Mouse (Mus musculus) heart, adult 2 months (tissue): ENCODE data around the gene Ebna1bp2. TPM values are rescaled to one million over a fixed set of nuclear protein-coding genes. Genes with fewer than 3 reads are reported as not detected.
A peak's percentile ranks its signal among the peaks of the same experiment; 100 is the strongest.

Experiments used
- DNase-seq, 2 experiments: peaks; one replicate each; pipeline ENCODE4 v3.0.0; 2021
- H3K27ac ChIP-seq: fragments of 200-600 bp; 2 replicates; pipeline ENCODE4 v1.8.1; 2022
- H3K27me3 ChIP-seq: fragments of 200-500 bp; 2 replicates; pipeline ENCODE4 v1.6.1; 2012; ENCODE audit warnings: mild to moderate bottlenecking, low read length, inconsistent platforms, mixed read lengths; ENCODE audit not compliant: control insufficient read depth, insufficient read depth
- H3K36me3 ChIP-seq: fragments of 200-500 bp; 2 replicates; pipeline ENCODE4 v1.6.1; 2012; ENCODE audit warnings: low read length, inconsistent platforms; ENCODE audit not compliant: control insufficient read depth, insufficient read depth
- H3K4me1 ChIP-seq: fragments of 200-500 bp; 2 replicates; pipeline ENCODE4 v1.6.1; 2011; ENCODE audit warnings: low read length; ENCODE audit not compliant: control insufficient read depth, insufficient read depth
- H3K4me3 ChIP-seq: fragments of 200-600 bp; 2 replicates; pipeline ENCODE4 v1.8.1; 2022
- H3K79me2 ChIP-seq: fragments of 200-500 bp; replicated peaks from 2 replicates; pipeline ENCODE4 v1.6.1; 2012; ENCODE audit warnings: mild to moderate bottlenecking, inconsistent platforms, low read length, moderate library complexity, mixed read lengths; ENCODE audit not compliant: control insufficient read depth, insufficient read depth
- H3K9ac ChIP-seq: fragments of 200-500 bp; 2 replicates; pipeline ENCODE4 v1.6.1; 2012; ENCODE audit warnings: low read depth, mild to moderate bottlenecking, control low read depth, inconsistent platforms, low read length, mixed read lengths
- CTCF ChIP-seq: fragments of 200-600 bp; IDR thresholded peaks from 2 replicates; pipeline ENCODE4 v1.8.1; 2022; ENCODE audit warnings: antibody characterized with exemption, mild to moderate bottlenecking, moderate library complexity
- EP300 ChIP-seq: fragments of 200-500 bp; IDR thresholded peaks from 2 replicates; pipeline ENCODE4 v1.6.1; 2011; ENCODE audit warnings: low read depth, low read length, control low read depth; ENCODE audit not compliant: insufficient read depth
- POLR2A ChIP-seq: fragments of 200-500 bp; IDR thresholded peaks from 2 replicates; pipeline ENCODE4 v1.6.1; 2011; ENCODE audit warnings: mild to moderate bottlenecking, low read depth, low read length, control low read depth; ENCODE audit not compliant: insufficient read depth
- WGBS: fragments of 180-500 bp; shearing (Covaris S2); methylation state at CpG from one replicate; pipeline ENCODE4 v1.1.7; 2018; 5-methylcytosine and 5-hydroxymethylcytosine counted together
- intact Hi-C: fragments of 180-260 bp; cut with DNase I; formaldehyde crosslinking; loops from one replicate; pipeline ENCODE4 v1.15.1; 2025
- polyA plus RNA-seq: library from polyadenylated mRNA; depleted of rRNA; stranded (reverse); fragments of >200 nt; gene quantifications from 2 replicates; pipeline ENCODE4 v1.2.3, GENCODE M21; 2012; rRNA removed
- total RNA-seq, 2 experiments: library from RNA; stranded (reverse); gene quantifications; 2 replicates each; pipeline ENCODE4 v1.2.3; 2021

The Ebna1bp2 gene
- total and polyA plus RNA-seq, 3 experiments, result 20.0 to 38.1 (median 34.1) TPM

- DNase-seq, result no peak
- no peaks in the 10 kb centered on the region for H3K79me2 ChIP-seq
- H3K9ac ChIP-seq, result peak overlapping the region; percentile 51
- intact Hi-C loops, result loop anchor here (10.0 kb wide), 1 partner anchor 554 kb away; the partner anchor contains the start of gene Zfp691
- WGBS, result under 1% methylated on average over 23 of the region's 23 CpGs
- H3K4me1 ChIP-seq, result no peaks in the 10 kb centered on the region; the same call in 1 of the 2 replicates
- peak overlapping the region; percentile 52 for H3K27ac ChIP-seq
- H3K4me3 ChIP-seq, result peak overlapping the region; percentile 77
- H3K27me3 ChIP-seq, result no peaks in the 10 kb centered on the region
- no peaks in the 10 kb centered on the region for H3K36me3 ChIP-seq
- TF ChIP-seq EP300 (no peak), POLR2A (no peak), CTCF (no peak)
Observed at GRCm38 (mm10) chr4:118620967-118621320, 345 bp downstream of the Ebna1bp2 start.

GRCm38 (mm10) chr4:118621781-118622180, 1.2 kb downstream of the Ebna1bp2 start:
- H3K4me3 ChIP-seq, result no peak overlapping the region
- 83% methylated on average over 9 of the region's 9 CpGs for WGBS
- TF ChIP-seq POLR2A (no peak), EP300 (no peak), CTCF (no peak)

GRCm38 (mm10) chr4:118630261-118630660, 9.7 kb downstream of the Ebna1bp2 start:
- TF ChIP-seq CTCF, result no peak
- no peak for TF ChIP-seq EP300
- no peak for TF ChIP-seq POLR2A
- 89% methylated on average over 5 of the region's 5 CpGs for WGBS
- intact Hi-C loops, result no loop called here
- no peak for DNase-seq
- Histone ChIP-seq H3K4me3 (no peak overlapping the region), H3K4me1 (no peaks in the 10 kb centered on the region), H3K79me2 (no peaks in the 10 kb centered on the region), H3K36me3 (no peaks in the 10 kb centered on the region), H3K27ac (no peak overlapping the region), H3K27me3 (no peaks in the 10 kb centered on the region), H3K9ac (no peak overlapping the region)

More at GRCm38 (mm10) chr4:118621781-118622180, 1.2 kb downstream of the Ebna1bp2 start:
- Histone ChIP-seq H3K9ac (no peak overlapping the region), H3K27ac (no peak overlapping the region), H3K79me2 (no peaks in the 10 kb centered on the region), H3K27me3 (no peaks in the 10 kb centered on the region), H3K36me3 (no peaks in the 10 kb centered on the region), H3K4me1 (no peaks in the 10 kb centered on the region; the same call in 1 of the 2 replicates)
- no peak for DNase-seq
- intact Hi-C loops, result loop anchor here (10.0 kb wide), 1 partner anchor 553 kb away; the partner anchor contains the start of gene Zfp691

GRCm38 (mm10) chr4:118642346-118643190, 22.0 kb downstream of the Ebna1bp2 start:
- intact Hi-C loops, result no loop called here
- H3K79me2 ChIP-seq, result no peaks in the 10 kb centered on the region
- DNase-seq, result peak in 1 of 2 experiments; percentile 9
- WGBS, result 20% methylated on average over 20 of the region's 20 CpGs
- no peak overlapping the region for H3K9ac ChIP-seq
- TF ChIP-seq EP300, result no peak
- no peak for TF ChIP-seq CTCF
- TF ChIP-seq POLR2A, result no peak
- no peak overlapping the region for H3K4me3 ChIP-seq
- no peak overlapping the region for H3K27ac ChIP-seq
- peaks cover 1% of the 10 kb centered on the region; the same call in 1 of the 2 replicates for H3K4me1 ChIP-seq
- no peaks in the 10 kb centered on the region for H3K36me3 ChIP-seq
- no peaks in the 10 kb centered on the region for H3K27me3 ChIP-seq

GRCm38 (mm10) chr4:118645234-118645633, 24.6 kb downstream of the Ebna1bp2 start:
- Histone ChIP-seq H3K4me1 (peaks cover 1% of the 10 kb centered on the region; the same call in 1 of the 2 replicates), H3K27ac (no peak overlapping the region), H3K79me2 (no peaks in the 10 kb centered on the region), H3K27me3 (no peaks in the 10 kb centered on the region), H3K36me3 (no peaks in the 10 kb centered on the region), H3K9ac (no peak overlapping the region), H3K4me3 (no peak overlapping the region)
- TF ChIP-seq CTCF (peak; percentile 89), POLR2A (no peak)
- WGBS, result 6% methylated on average over 2 of the region's 2 CpGs
- DNase-seq, result peak; percentile 21 to 45
- intact Hi-C loops, result loop anchor here (1.0 kb wide), 1 partner anchor 343 kb away; no protein-coding TSS in a partner anchor

- no peak for DNase-seq
- TF ChIP-seq EP300 (no peak), POLR2A (no peak), CTCF (no peak)
- H3K4me3 ChIP-seq, result no peak within 1 kb of the TSS
Observed at GRCm38 (mm10) chr4:118658652-118659051, 38.1 kb downstream of the Ebna1bp2 start, which contains the start of gene Olfr62. Gene Olfr62, plus strand, starts transcription at chr4:118658952.

More at GRCm38 (mm10) chr4:118658652-118659051, 38.1 kb downstream of the Ebna1bp2 start, which contains the start of gene Olfr62:
- Histone ChIP-seq H3K4me1 (no peaks in the 10 kb centered on the region), H3K79me2 (no peaks in the 10 kb centered on the region), H3K27ac (no peak within 1 kb of the TSS), H3K36me3 (no peaks in the 10 kb centered on the region), H3K9ac (no peak within 1 kb of the TSS), H3K27me3 (no peaks in the 10 kb centered on the region)
- intact Hi-C loops, result no loop called here

Other genes with a start within 250 kb of the Ebna1bp2 start
- gene Szt2, start 211.5 kb upstream of the Ebna1bp2 start, total RNA-seq, result 10 to 100 TPM; 10.1 to 11.1 TPM
- gene Szt2, start 211.5 kb upstream of the Ebna1bp2 start, polyA plus RNA-seq, result 15.3 and 15.5 TPM in 2 replicates
- 10 to 100 TPM; 41.0 to 42.5 TPM for gene Med8, start 211.5 kb upstream of the Ebna1bp2 start, total RNA-seq
- gene Med8, start 211.5 kb upstream of the Ebna1bp2 start, polyA plus RNA-seq, result 19.0 and 20.8 TPM in 2 replicates
- gene Elovl1, start 192.7 kb upstream of the Ebna1bp2 start, total RNA-seq, result 10 to 100 TPM; 16.4 to 17.5 TPM
- gene Elovl1, start 192.7 kb upstream of the Ebna1bp2 start, polyA plus RNA-seq, result 66.4 and 74.4 TPM in 2 replicates
- under 1 TPM; 0.76 to 0.96 TPM for gene Cdc20, start 183.4 kb upstream of the Ebna1bp2 start, total RNA-seq
- 1.6 and 2.3 TPM in 2 replicates for gene Cdc20, start 183.4 kb upstream of the Ebna1bp2 start, polyA plus RNA-seq
- 1 to 10 TPM in 1 of 2 experiments, under 1 TPM in 1; 0.31 to 1.5 TPM for gene Mpl, start 163.3 kb upstream of the Ebna1bp2 start, total RNA-seq
- gene Mpl, start 163.3 kb upstream of the Ebna1bp2 start, polyA plus RNA-seq, result 0.67 and 1.3 TPM in 2 replicates
- 10 to 100 TPM; 59.8 to 63.3 TPM for gene Tie1, start 130.7 kb upstream of the Ebna1bp2 start, total RNA-seq
- gene Tie1, start 130.7 kb upstream of the Ebna1bp2 start, polyA plus RNA-seq, result 66.8 and 82.3 TPM in 2 replicates
- not detected for gene 2610528J11Rik, start 93.8 kb upstream of the Ebna1bp2 start, total RNA-seq
- gene 2610528J11Rik, start 93.8 kb upstream of the Ebna1bp2 start, polyA plus RNA-seq, result 0.37 TPM in 1 of 2 replicates, not detected in the other
- gene Tmem125, start 76.8 kb upstream of the Ebna1bp2 start, total RNA-seq, result not detected
- 0.44 and 0.70 TPM in 2 replicates for gene Tmem125, start 76.8 kb upstream of the Ebna1bp2 start, polyA plus RNA-seq
- gene Cfap57, start within 50 bp of the Ebna1bp2 start, total RNA-seq, result under 1 TPM in 1 of 2 experiments, not detected in 1; 0.05 TPM
- 0.03 and 0.14 TPM in 2 replicates for gene Cfap57, start within 50 bp of the Ebna1bp2 start, polyA plus RNA-seq
- gene Olfr62, start 38.2 kb downstream of the Ebna1bp2 start, total RNA-seq, result not detected
- not detected in 2 replicates for gene Olfr62, start 38.2 kb downstream of the Ebna1bp2 start, polyA plus RNA-seq
- gene Olfr1342, start 72.0 kb downstream of the Ebna1bp2 start, total RNA-seq, result not detected
- not detected in 2 replicates for gene Olfr1342, start 72.0 kb downstream of the Ebna1bp2 start, polyA plus RNA-seq
- gene Olfr1341, start 82.7 kb downstream of the Ebna1bp2 start, total RNA-seq, result not detected
- not detected in 2 replicates for gene Olfr1341, start 82.7 kb downstream of the Ebna1bp2 start, polyA plus RNA-seq
- gene Olfr1340, start 99.3 kb downstream of the Ebna1bp2 start, total RNA-seq, result not detected
- not detected in 2 replicates for gene Olfr1340, start 99.3 kb downstream of the Ebna1bp2 start, polyA plus RNA-seq
- not detected for gene Olfr1339, start 111.4 kb downstream of the Ebna1bp2 start, total RNA-seq
- not detected in 2 replicates for gene Olfr1339, start 111.4 kb downstream of the Ebna1bp2 start, polyA plus RNA-seq
- not detected for gene Olfr1338, start 137.9 kb downstream of the Ebna1bp2 start, total RNA-seq
- not detected in 2 replicates for gene Olfr1338, start 137.9 kb downstream of the Ebna1bp2 start, polyA plus RNA-seq
- gene Olfr1337, start 161.8 kb downstream of the Ebna1bp2 start, total RNA-seq, result not detected
- not detected in 2 replicates for gene Olfr1337, start 161.8 kb downstream of the Ebna1bp2 start, polyA plus RNA-seq
- not detected for gene Olfr1335, start 189.1 kb downstream of the Ebna1bp2 start, total RNA-seq
- gene Olfr1335, start 189.1 kb downstream of the Ebna1bp2 start, polyA plus RNA-seq, result not detected in 2 replicates
- not detected for gene Olfr1333, start 215.5 kb downstream of the Ebna1bp2 start, total RNA-seq
- not detected in 2 replicates for gene Olfr1333, start 215.5 kb downstream of the Ebna1bp2 start, polyA plus RNA-seq
- not detected for gene Olfr1331, start 243.8 kb downstream of the Ebna1bp2 start, total RNA-seq
- not detected in 2 replicates for gene Olfr1331, start 243.8 kb downstream of the Ebna1bp2 start, polyA plus RNA-seq